Mouse (Mus musculus) forebrain, postnatal 0 days (tissue): ENCODE data around the gene Ddx50. TPM values are rescaled to one million over a fixed set of nuclear protein-coding genes. Genes with fewer than 3 reads are reported as not detected.
"Not testable (repeated sequence)": the region's sequence is repeated elsewhere in the genome, so short reads cannot be mapped to it uniquely, and the experiment has no call there.

ENCODE experiments used
- ATAC-seq: fragments of 200-750 bp; cut with Nextera tagmentation; 2 replicates; pipeline ENCODE4 v1.8.0; 2017; ENCODE audit warnings: mild to moderate bottlenecking, moderate library complexity
- DNase-seq: peaks from one replicate; pipeline ENCODE4 v3.0.0-alpha.2; 2015
- H3K27ac ChIP-seq: fragments of 300-500 bp; sonication (generic); 2 replicates; pipeline ENCODE4 v1.5.1; 2014; ENCODE audit warnings: low read depth, mild to moderate bottlenecking, antibody characterized with exemption, low read length, moderate library complexity, mixed read lengths
- H3K27me3 ChIP-seq: fragments of 300-500 bp; sonication (generic); 2 replicates; pipeline ENCODE4 v1.6.1; 2014; ENCODE audit warnings: mild to moderate bottlenecking, low read length, mixed read lengths; ENCODE audit not compliant: insufficient read depth
- H3K36me3 ChIP-seq: fragments of 300-500 bp; sonication (generic); 2 replicates; pipeline ENCODE4 v1.6.1; 2014; ENCODE audit warnings: mild to moderate bottlenecking, moderate library complexity; ENCODE audit not compliant: insufficient read depth
- H3K4me1 ChIP-seq: fragments of 300-500 bp; sonication (generic); 2 replicates; pipeline ENCODE4 v1.6.1; 2014; ENCODE audit warnings: antibody characterized with exemption; ENCODE audit not compliant: insufficient read depth
- H3K4me2 ChIP-seq: fragments of 300-500 bp; sonication (generic); 2 replicates; pipeline ENCODE4 v1.6.1; 2014; ENCODE audit warnings: low read depth, mild to moderate bottlenecking, moderate library complexity
- H3K4me3 ChIP-seq: fragments of 300-500 bp; sonication (generic); 2 replicates; pipeline ENCODE4 v1.5.1; 2014; ENCODE audit warnings: low read depth, low read length, mixed read lengths
- H3K9ac ChIP-seq: fragments of 300-500 bp; sonication (generic); 2 replicates; pipeline ENCODE4 v1.6.1; 2014; ENCODE audit warnings: mild to moderate bottlenecking
- H3K9me3 ChIP-seq: fragments of 300-500 bp; sonication (generic); 2 replicates; pipeline ENCODE4 v1.6.1; 2016; ENCODE audit warnings: low read length
- CTCF ChIP-seq: sonication (generic); IDR thresholded peaks from 2 replicates; pipeline ENCODE4 v1.5.1; 2016; ENCODE audit warnings: antibody characterized with exemption, control low read depth, low read depth
- WGBS: fragments of 180-500 bp; shearing (Covaris S2); extraction: QIAGEN DNeasy Blood & Tissue Kit; methylation state at CpG from one replicate; pipeline ENCODE4 v1.1.7; 2014; 5-methylcytosine and 5-hydroxymethylcytosine counted together
- polyA plus RNA-seq: library from polyadenylated mRNA; unstranded; fragments of >200 nt; fragmentation: Nextera tagmentation; extraction: Ambion mirVana; gene quantifications from 2 replicates; pipeline ENCODE4 v1.2.1, GENCODE M21; 2015
- total RNA-seq: library from RNA; depleted of rRNA; stranded (reverse); fragments of >200 nt; gene quantifications from 2 replicates; pipeline ENCODE4 v1.2.3, GENCODE M21; 2014

Ddx50 gene
- total and polyA plus RNA-seq, 2 experiments from 2014 or later = 74.5 to 91.0 TPM

DNA sequence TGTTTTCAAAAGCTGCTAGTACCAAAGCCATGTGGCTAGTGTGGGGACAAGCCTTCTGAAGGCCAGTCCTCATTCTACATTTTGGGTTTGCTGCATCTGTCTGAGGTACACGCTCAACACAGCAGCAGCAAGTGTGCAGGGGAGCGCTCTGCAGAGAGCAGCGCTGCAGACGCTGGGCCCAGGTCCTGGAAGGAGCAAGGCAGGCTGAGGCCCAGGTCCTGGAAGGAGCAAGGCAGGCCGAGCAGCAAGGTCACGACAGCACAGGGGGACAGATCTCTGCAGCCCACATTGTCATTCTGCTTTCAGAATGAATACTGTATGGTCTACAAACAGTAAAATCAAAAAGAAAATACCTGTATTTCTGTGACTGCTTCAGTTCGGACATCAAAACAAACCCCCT is 68.3 kb downstream of the Ddx50 start:
- no peak overlapping the region for H3K4me2 ChIP-seq
- H3K36me3 ChIP-seq = peaks cover 69% of the 10 kb centered on the region
- no peaks in the 10 kb centered on the region for H3K9me3 ChIP-seq
- DNase-seq (no peak), ATAC-seq (no peak)
- no peak overlapping the region for H3K4me3 ChIP-seq
- no peak overlapping the region for H3K27ac ChIP-seq
- WGBS = 83% methylated on average over 7 of the region's 7 CpGs
- no peak for TF ChIP-seq CTCF
- H3K27me3 ChIP-seq = no peaks in the 10 kb centered on the region
- H3K4me1 ChIP-seq = peaks cover 3% of the 10 kb centered on the region; the same call in 1 of the 2 replicates
- H3K9ac ChIP-seq = no peak overlapping the region

DNA sequence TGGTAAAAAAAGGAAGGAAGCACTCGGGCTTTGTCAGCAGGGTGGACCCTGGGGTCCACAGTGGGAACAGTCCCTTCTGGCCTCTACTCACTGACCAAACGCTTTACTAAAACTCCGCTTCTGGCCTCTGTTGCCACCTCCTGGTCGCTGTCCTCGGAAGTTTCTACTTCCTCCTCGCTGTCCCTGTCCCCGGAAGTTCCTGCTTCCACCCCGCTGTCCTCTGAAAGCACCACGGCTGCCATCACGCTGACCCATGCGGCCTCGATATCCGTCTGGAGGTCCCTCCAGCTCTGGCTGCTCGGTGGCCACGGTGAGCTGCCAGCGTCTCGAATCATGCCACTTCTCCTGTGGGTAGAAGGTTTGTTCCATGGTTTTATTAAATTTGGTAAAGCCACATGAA is 68.8 kb downstream of the Ddx50 start:
- H3K27me3 ChIP-seq = no peaks in the 10 kb centered on the region
- H3K9ac ChIP-seq = no peak overlapping the region
- no peak for ATAC-seq
- no peak for TF ChIP-seq CTCF
- no peak for DNase-seq
- H3K4me1 ChIP-seq = peaks cover 5% of the 10 kb centered on the region; the same call in 1 of the 2 replicates
- peaks cover 64% of the 10 kb centered on the region for H3K36me3 ChIP-seq
- H3K27ac ChIP-seq = no peak overlapping the region
- H3K4me2 ChIP-seq = no peak overlapping the region
- no peaks in the 10 kb centered on the region for H3K9me3 ChIP-seq
- WGBS = 92% methylated on average over 17 of the region's 17 CpGs
- H3K4me3 ChIP-seq = no peak overlapping the region

DNA sequence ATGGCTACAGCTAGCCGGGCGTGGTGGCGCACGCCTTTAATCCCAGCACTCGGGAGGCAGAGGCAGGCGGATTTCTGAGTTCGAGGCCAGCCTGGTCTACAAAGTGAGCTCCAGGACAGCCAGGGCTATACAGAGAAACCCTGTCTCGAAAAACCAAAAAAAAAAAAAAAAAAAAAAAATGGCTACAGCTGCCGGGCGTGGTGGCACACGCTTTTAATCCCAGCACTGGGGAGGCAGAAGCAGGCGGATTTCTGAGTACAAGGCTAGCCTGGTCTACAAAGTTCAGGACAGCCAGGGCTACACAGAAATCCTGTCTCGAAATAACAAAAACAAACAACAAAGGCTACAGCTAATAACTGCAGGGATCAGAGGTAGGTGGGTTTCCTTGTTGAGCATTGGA is 71.9 kb downstream of the Ddx50 start:
- H3K9me3 ChIP-seq, DNase-seq, H3K4me2 ChIP-seq, H3K27ac ChIP-seq, H3K4me3 ChIP-seq, H3K9ac ChIP-seq, ATAC-seq, H3K27me3 ChIP-seq: not testable (repeated sequence)
- Histone ChIP-seq H3K4me1 (peaks cover 10% of the 10 kb centered on the region), H3K36me3 (peaks cover 45% of the 10 kb centered on the region)
- 73% methylated on average over 11 of the region's 13 CpGs for WGBS

DNA sequence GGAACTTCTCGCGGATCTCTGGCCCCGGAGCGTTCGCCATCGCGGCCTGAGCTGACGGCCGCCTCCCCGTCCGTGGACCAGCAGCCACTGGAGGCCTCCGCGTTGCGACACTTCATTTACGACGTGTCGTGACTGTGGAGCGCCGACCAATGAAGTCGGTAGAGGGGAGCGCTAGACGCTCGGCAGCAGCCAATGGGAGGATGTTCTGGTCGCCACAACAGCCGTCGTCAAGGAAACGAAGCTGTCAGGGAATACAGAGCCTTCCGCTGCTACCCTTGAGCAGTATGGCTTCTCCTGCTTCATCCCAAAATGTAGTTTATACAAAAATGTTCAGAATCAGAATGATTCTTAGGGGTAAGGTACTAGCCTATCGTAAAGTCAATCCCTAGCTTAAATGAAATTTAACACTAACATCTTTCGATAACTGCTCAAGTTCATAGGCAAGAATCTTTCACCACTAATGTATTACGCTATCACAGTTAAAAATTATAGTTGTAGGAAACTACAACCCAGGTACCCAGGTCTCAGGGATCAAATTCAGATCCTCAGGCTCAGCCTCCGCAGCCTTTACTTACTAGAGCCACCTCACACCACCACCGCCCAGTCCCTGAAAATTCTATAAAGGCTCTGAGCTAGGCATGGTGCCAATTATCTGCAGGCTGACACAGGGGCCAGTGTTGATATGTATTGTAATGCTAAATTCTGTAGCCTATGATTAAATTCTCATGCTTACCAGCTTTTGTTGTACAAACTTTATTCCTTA is 72.5 kb downstream of the Ddx50 start, which contains the start of gene Kif1bp:
Kif1bp (minus strand) TSS at position 120 of the 763 bp plus-strand sequence.
- H3K27ac ChIP-seq = peak within 1 kb of the TSS; percentile 93
- H3K27me3 ChIP-seq = no peaks in the 10 kb centered on the region
- H3K4me2 ChIP-seq = peak within 1 kb of the TSS; percentile 78
- DNase-seq (peak; percentile 98), ATAC-seq (peak; percentile 100)
- peak within 1 kb of the TSS; percentile 73 for H3K9ac ChIP-seq
- no peak for TF ChIP-seq CTCF
- peaks cover 45% of the 10 kb centered on the region for H3K36me3 ChIP-seq
- peak within 1 kb of the TSS; percentile 90 for H3K4me3 ChIP-seq
- H3K4me1 ChIP-seq = peaks cover 10% of the 10 kb centered on the region
- no peaks in the 10 kb centered on the region for H3K9me3 ChIP-seq
- 6% methylated on average over 33 of the region's 33 CpGs for WGBS

DNA sequence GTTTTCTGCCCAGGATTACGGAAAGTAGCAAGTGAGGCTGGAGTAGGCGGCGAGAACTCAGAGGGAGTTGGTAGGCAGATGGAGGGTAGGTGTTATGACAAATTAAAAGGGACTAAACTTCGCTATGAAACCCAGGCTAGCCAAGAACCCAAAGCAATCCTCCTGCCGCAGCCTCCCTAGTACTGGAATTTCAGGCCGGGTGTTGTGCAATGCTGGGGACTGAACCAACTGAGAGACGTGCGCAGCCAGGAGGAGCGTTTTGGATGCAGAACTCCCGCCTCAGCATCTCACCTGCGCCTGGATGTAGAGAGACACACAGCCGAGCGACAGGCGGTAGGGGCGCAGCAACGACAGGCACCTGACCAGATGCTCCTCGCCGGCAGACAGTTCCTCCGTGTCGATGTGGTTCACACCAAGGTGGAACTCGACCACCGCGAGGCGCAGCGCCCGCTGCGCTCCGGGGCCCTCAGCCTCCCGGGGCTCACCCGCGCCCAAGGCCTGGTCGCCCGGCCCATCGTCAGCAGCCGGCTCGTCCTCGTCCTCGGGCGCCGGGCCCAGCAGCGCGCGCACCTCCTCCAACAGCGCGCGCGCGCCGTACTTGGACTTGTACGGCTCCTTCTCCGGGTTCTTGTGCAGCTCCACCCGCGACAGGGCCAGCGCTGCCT is 73.2 kb downstream of the Ddx50 start:
- under 1% methylated on average over 50 of the region's 54 CpGs for WGBS
- no peaks in the 10 kb centered on the region for H3K9me3 ChIP-seq
- peak; percentile 81 for ATAC-seq
- peaks cover 45% of the 10 kb centered on the region for H3K36me3 ChIP-seq
- TF ChIP-seq CTCF = peak; percentile 36
- peak overlapping the region; percentile 73 for H3K9ac ChIP-seq
- H3K27me3 ChIP-seq = no peaks in the 10 kb centered on the region
- H3K27ac ChIP-seq = peak overlapping the region; percentile 93
- peaks cover 10% of the 10 kb centered on the region for H3K4me1 ChIP-seq
- H3K4me3 ChIP-seq = peak overlapping the region; percentile 90
- DNase-seq = no peak
- peak overlapping the region; percentile 78 for H3K4me2 ChIP-seq

DNA sequence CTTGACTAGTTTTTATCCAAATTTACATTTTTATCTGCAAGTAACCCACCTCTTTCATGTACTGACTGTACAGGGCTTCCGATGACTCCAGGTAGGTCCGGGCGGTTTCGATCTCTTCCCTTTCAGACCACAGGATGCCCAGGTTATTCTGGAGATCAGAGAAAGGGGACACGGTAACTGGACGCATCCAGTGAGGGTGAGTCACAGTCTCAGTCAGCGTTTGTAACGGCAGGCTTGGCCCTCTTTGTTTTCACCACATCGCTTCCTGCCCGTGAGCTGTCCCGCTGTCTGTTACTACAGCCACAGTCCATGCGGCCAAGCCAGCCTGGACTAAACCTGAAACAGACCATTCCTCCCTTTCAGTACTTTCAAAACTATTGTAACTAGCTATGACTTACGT is 76.0 kb downstream of the Ddx50 start:
- Histone ChIP-seq H3K27me3 (no peaks in the 10 kb centered on the region), H3K9me3 (no peaks in the 10 kb centered on the region), H3K36me3 (peaks cover 32% of the 10 kb centered on the region), H3K9ac (no peak overlapping the region), H3K4me3 (no peak overlapping the region), H3K4me1 (peaks cover 10% of the 10 kb centered on the region), H3K4me2 (no peak overlapping the region), H3K27ac (no peak overlapping the region)
- no peak for ATAC-seq
- 90% methylated on average over 13 of the region's 13 CpGs for WGBS
- TF ChIP-seq CTCF = no peak
- DNase-seq = no peak
